Comparison of ENCODE assay signal across 10 mouse cellular contexts in the genomic region with DNA sequence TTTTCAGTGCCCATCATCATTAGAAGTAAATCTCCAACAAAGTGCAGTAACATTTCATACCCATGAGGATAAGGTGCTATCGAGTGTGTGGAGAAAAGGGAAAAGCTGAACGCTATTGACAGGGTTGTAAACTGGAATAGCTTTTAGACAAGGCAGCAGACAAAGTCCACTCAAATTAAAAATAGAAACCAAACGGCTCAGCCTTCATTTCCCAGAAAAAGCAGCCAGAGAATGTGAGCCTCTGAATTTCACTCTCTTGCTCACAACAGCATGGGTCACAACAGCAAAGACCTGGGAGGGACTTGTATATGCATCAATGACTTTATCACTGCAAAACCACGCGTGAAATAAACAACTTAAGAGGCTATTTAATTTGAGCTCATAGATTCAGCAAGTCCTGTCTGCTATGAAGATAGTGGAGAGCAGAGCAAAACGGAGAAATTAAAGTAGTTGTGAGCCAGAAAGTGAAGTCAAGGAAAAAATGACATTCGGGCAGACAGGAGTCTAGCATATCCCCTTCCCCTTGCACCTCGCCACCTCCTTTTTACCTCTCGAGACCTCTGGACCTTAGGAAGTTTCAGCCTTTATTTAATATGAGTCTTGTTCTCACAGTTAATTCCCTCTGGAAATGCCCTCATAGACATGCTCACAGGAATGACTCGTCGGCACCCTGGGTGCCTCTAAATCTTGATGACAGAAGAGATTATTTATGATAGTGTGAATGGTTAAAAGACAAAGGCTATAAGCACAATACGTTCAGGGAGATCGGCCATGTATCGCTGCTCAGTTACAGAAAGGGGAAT.
DNase-seq lines count a peak whose midpoint lies in the region; ATAC-seq lines count a peak whose summit lies in the region.
"Had no signal": no experiment of that assay in that cellular context is flagged by ENCODE, and none has a peak within 500 bp of the region (broad histone marks: within the 10 kb centered on the region; RNA-seq: fewer than 3 reads in every experiment).

No protein-coding gene starts in this region.

- H3K27me3 ChIP-seq in kidney, embryonic 16.5 days (ENCODE audit: insufficient read depth, low read length), result no peaks in the 10 kb centered on the region
- H3K27me3 ChIP-seq in neural tube, embryonic 12.5 days (replicated peaks), result no peaks in the 10 kb centered on the region

- DNase-seq in cerebellum, adult 18-20 months, result no peak
- no peak for DNase-seq in kidney, adult 11 months
- DNase-seq in heart, postnatal 10 days, result peak; percentile 7 to 23
- DNase-seq in right cerebral cortex, postnatal 36 days (ENCODE audit: low spot score in 2 of 2), result no peak
- DNase-seq in right cerebral cortex, postnatal 25 days, result no peak
- DNase-seq: cerebellum, adult 9-11 months; gastrocnemius, postnatal 36 days had no signal

- peak overlapping the region; percentile 37 for H3K4me3 ChIP-seq in kidney, embryonic 16.5 days (ENCODE audit: low read length)
- 0 out of 2 replicates have a peak overlapping the region, but pooled peaks have one; percentile 5 for H3K4me3 ChIP-seq in neural tube, embryonic 12.5 days

- H3K4me2 ChIP-seq in kidney, embryonic 16.5 days (replicated peaks; ENCODE audit: low read depth, low read length), result peak overlapping the region; percentile 60
- peak overlapping the region; percentile 52 for H3K4me2 ChIP-seq in neural tube, embryonic 12.5 days (replicated peaks)

- peak overlapping the region; percentile 37; the same call in 1 of the 2 replicates for H3K9ac ChIP-seq in kidney, embryonic 16.5 days (replicated peaks; ENCODE audit: low read length)
- H3K9ac ChIP-seq in neural tube, embryonic 12.5 days, result no peak overlapping the region

- WGBS in kidney, embryonic 16.5 days, result 17% methylated on average over 14 of the region's 14 CpGs
- WGBS in neural tube, embryonic 12.5 days, result 27% methylated on average over 14 of the region's 14 CpGs

- intact Hi-C loops in heart, postnatal 10 days (cut with DNase I), result no loop called here

- no peak overlapping the region for H3K27ac ChIP-seq in kidney, embryonic 16.5 days (ENCODE audit: low read length)
- no peak overlapping the region for H3K27ac ChIP-seq in neural tube, embryonic 12.5 days

- no peaks in the 10 kb centered on the region for H3K36me3 ChIP-seq in kidney, embryonic 16.5 days (ENCODE audit: insufficient read depth, low read length)
- no peaks in the 10 kb centered on the region for H3K36me3 ChIP-seq in neural tube, embryonic 12.5 days

- H3K9me3 ChIP-seq in kidney, embryonic 16.5 days (ENCODE audit: low read length), result no peaks in the 10 kb centered on the region
- H3K9me3 ChIP-seq in neural tube, embryonic 12.5 days, result no peaks in the 10 kb centered on the region

- peak; percentile 67 for ATAC-seq in cerebellum, adult (ENCODE audit: insufficient number of reproducible peaks, low FRiP score, low TSS enrichment)
- ATAC-seq in kidney, embryonic 16.5 days (ENCODE audit: low FRiP score, low TSS enrichment), result peak; percentile 59; the same call in 1 of the 2 replicates
- ATAC-seq in neural tube, embryonic 12.5 days (ENCODE audit: low FRiP score, low read depth), result peak; percentile 81

- H3K4me1 ChIP-seq in kidney, embryonic 16.5 days (ENCODE audit: insufficient read depth, low read length), result peaks cover 4% of the 10 kb centered on the region
- no peaks in the 10 kb centered on the region for H3K4me1 ChIP-seq in neural tube, embryonic 12.5 days

Comparison
In these comparisons a context has a peak if more than half of its experiments do, and no peak if none do; other contexts are left out.
1. DNase-seq: peak in heart, postnatal 10 days (2 of 2); none in cerebellum, adult 18-20 months (0 of 2), kidney, adult 11 months (single experiment), right cerebral cortex, postnatal 36 days (0 of 2) and right cerebral cortex, postnatal 25 days (single experiment).
2. Peak in every context shown above with its lines, with median percentiles within 50 percentile points of each other: ATAC-seq.